Comparison of ENCODE assay signal across 35 mouse cellular contexts in genomic region chr10:31635098-31635497, GRCm38 (mm10). TPM values are rescaled to one million over a fixed set of nuclear protein-coding genes. Genes with fewer than 3 reads are reported as not detected.
"Had no signal": no experiment of that assay in that cellular context is flagged by ENCODE, and none has a peak within 500 bp of the region (broad histone marks: within the 10 kb centered on the region; RNA-seq: fewer than 3 reads in every experiment).

No protein-coding gene starts in this region.

- H3K27ac ChIP-seq: heart, embryonic 10.5 days; heart, embryonic 13.5 days; heart, embryonic 15.5 days; hindbrain, embryonic 10.5 days; hindbrain, embryonic 12.5 days; hindbrain, embryonic 13.5 days; hindbrain, embryonic 14.5 days; hindbrain, embryonic 15.5 days; hindbrain, postnatal 0 days; intestine, embryonic 15.5 days; kidney, embryonic 15.5 days; kidney, postnatal 0 days; layer of hippocampus, adult 2 months; left cerebral cortex, adult 2 months had no signal

- H3K36me3 ChIP-seq: heart, embryonic 10.5 days; heart, embryonic 12.5 days; heart, embryonic 13.5 days; heart, embryonic 15.5 days; hindbrain, embryonic 10.5 days; hindbrain, embryonic 12.5 days; hindbrain, embryonic 13.5 days; hindbrain, embryonic 15.5 days; intestine, embryonic 15.5 days; kidney, embryonic 15.5 days had no signal

- H3K4me2 ChIP-seq: heart, embryonic 11.5 days; heart, embryonic 12.5 days; heart, embryonic 13.5 days; heart, embryonic 15.5 days; hindbrain, embryonic 12.5 days; hindbrain, embryonic 13.5 days; hindbrain, embryonic 14.5 days; hindbrain, embryonic 15.5 days; intestine, embryonic 15.5 days; kidney, embryonic 15.5 days had no signal

- H3K4me3 ChIP-seq: heart, embryonic 10.5 days; heart, embryonic 12.5 days; heart, embryonic 13.5 days; heart, embryonic 15.5 days; hindbrain, embryonic 10.5 days; hindbrain, embryonic 12.5 days; hindbrain, embryonic 13.5 days; hindbrain, embryonic 15.5 days; intestine, embryonic 15.5 days; kidney, embryonic 15.5 days; layer of hippocampus, adult 2 months; left cerebral cortex, adult 2 months had no signal

- H3K9ac ChIP-seq: heart, embryonic 12.5 days; heart, embryonic 13.5 days; heart, embryonic 15.5 days; hindbrain, embryonic 12.5 days; hindbrain, embryonic 13.5 days; hindbrain, embryonic 14.5 days; hindbrain, embryonic 15.5 days; intestine, embryonic 15.5 days; kidney, embryonic 15.5 days had no signal

- H3K27me3 ChIP-seq: heart, embryonic 12.5 days; heart, embryonic 13.5 days; heart, embryonic 15.5 days; hindbrain, embryonic 12.5 days; hindbrain, embryonic 13.5 days; hindbrain, embryonic 15.5 days; intestine, embryonic 15.5 days; kidney, embryonic 15.5 days had no signal

- H3K4me1 ChIP-seq: heart, embryonic 10.5 days; heart, embryonic 12.5 days; heart, embryonic 13.5 days; heart, embryonic 15.5 days; hindbrain, embryonic 10.5 days; hindbrain, embryonic 12.5 days; hindbrain, embryonic 13.5 days; hindbrain, embryonic 15.5 days; intestine, embryonic 15.5 days; kidney, embryonic 15.5 days had no signal

- DNase-seq: heart, postnatal 10 days; heart, postnatal 14 days; heart, postnatal 36 days; heart, postnatal 4 days; kidney, adult 11 months; kidney, adult 18-20 months; kidney, adult 2 months; kidney, adult 8-10 months; kidney, adult 9 months; kidney, postnatal 10 days; kidney, postnatal 14 days; kidney, postnatal 25 days; kidney, postnatal 36 days; kidney, postnatal 4 days; layer of hippocampus, adult 9-11 months; layer of hippocampus, postnatal 36 days had no signal

- ATAC-seq: hindbrain, embryonic 16.5 days; hindbrain, postnatal 0 days; inflammation-experienced regulatory T-cells, adult 6 months; intestine, embryonic 15.5 days; intestine, embryonic 16.5 days had no signal

- H3K9me3 ChIP-seq: heart, embryonic 10.5 days; heart, embryonic 12.5 days; heart, embryonic 13.5 days; heart, embryonic 15.5 days; hindbrain, embryonic 10.5 days; hindbrain, embryonic 12.5 days; hindbrain, embryonic 13.5 days; hindbrain, embryonic 15.5 days; intestine, embryonic 15.5 days; kidney, embryonic 15.5 days had no signal

RNA-seq across cellular contexts. Expression of gene Rnf217, which starts 26.1 kb away (rescaled TPM):
- polyA plus RNA-seq: inflammation-experienced regulatory T-cells, adult 6 months had no signal
